Mouse (Mus musculus): ENCODE measurements around the gene Adprh.

Gene Adprh

GRCm38 (mm10) chr16:38395060-38395730 is 57.3 kb downstream of the Adprh start:
- DNase-seq (ENCODE audit: low spot score in 2 of 2), result no peak

- DNase-seq (ENCODE audit: low spot score in 2 of 2), result no peak
Observed at GRCm38 (mm10) chr16:38394191-38394618, 58.3 kb downstream of the Adprh start.
